11 mouse cellular contexts compared by ENCODE assay signal in genomic region chr2:144215601-144216000, GRCm38 (mm10). TPM values are rescaled to one million over a fixed set of nuclear protein-coding genes. Genes with fewer than 3 reads are reported as not detected.
DNase-seq lines count a peak whose midpoint lies in the region; ATAC-seq lines count a peak whose summit lies in the region.
"Had no signal": no experiment of that assay in that cellular context is flagged by ENCODE, and none has a peak within 500 bp of the region (broad histone marks: within the 10 kb centered on the region; RNA-seq: fewer than 3 reads in every experiment).

No protein-coding gene starts in this region.

- no peaks in the 10 kb centered on the region for H3K36me3 ChIP-seq in heart, embryonic 14.5 days (ENCODE audit: control insufficient read depth, insufficient read depth, low read length)
- no peaks in the 10 kb centered on the region for H3K36me3 ChIP-seq in embryonic facial prominence, embryonic 11.5 days (replicated peaks; ENCODE audit: control insufficient read depth, insufficient read depth, low read depth, low read length)
- H3K36me3 ChIP-seq in forebrain, embryonic 16.5 days (ENCODE audit: control insufficient read depth, insufficient read depth) = no peaks in the 10 kb centered on the region
- H3K36me3 ChIP-seq in midbrain, embryonic 15.5 days (replicated peaks) = no peaks in the 10 kb centered on the region

- 60% methylated on average over 9 of the region's 9 CpGs for WGBS in heart, embryonic 14.5 days
- WGBS in embryonic facial prominence, embryonic 11.5 days = 34% methylated on average over 9 of the region's 9 CpGs
- WGBS in forebrain, embryonic 16.5 days = 22% methylated on average over 9 of the region's 9 CpGs
- 20% methylated on average over 9 of the region's 9 CpGs for WGBS in midbrain, embryonic 15.5 days

- H3K4me1 ChIP-seq in heart, embryonic 14.5 days (ENCODE audit: control insufficient read depth in 2 of 2, insufficient read depth in 2 of 2, low read length in 2 of 2) = peaks cover 0 to 6% of the 10 kb centered on the region in 2 experiments; a peak in 3 of 4 replicates
- H3K4me1 ChIP-seq in embryonic facial prominence, embryonic 11.5 days (ENCODE audit: control insufficient read depth, insufficient read depth, low read length) = no peaks in the 10 kb centered on the region; the same call in 1 of the 2 replicates
- peaks cover 5% of the 10 kb centered on the region; the same call in 1 of the 2 replicates for H3K4me1 ChIP-seq in forebrain, embryonic 16.5 days (replicated peaks; ENCODE audit: control insufficient read depth, insufficient read depth, low read length)
- H3K4me1 ChIP-seq in midbrain, embryonic 15.5 days = peaks cover 10% of the 10 kb centered on the region

- no peaks in the 10 kb centered on the region for H3K27me3 ChIP-seq in heart, embryonic 14.5 days (ENCODE audit: control insufficient read depth, insufficient read depth, low read length)
- no peaks in the 10 kb centered on the region for H3K27me3 ChIP-seq in embryonic facial prominence, embryonic 11.5 days (ENCODE audit: control insufficient read depth, insufficient read depth, low read length)
- H3K27me3 ChIP-seq in forebrain, embryonic 16.5 days (replicated peaks; ENCODE audit: control insufficient read depth, insufficient read depth, low read length) = no peaks in the 10 kb centered on the region
- H3K27me3 ChIP-seq in midbrain, embryonic 15.5 days (replicated peaks) = no peaks in the 10 kb centered on the region

- H3K9ac ChIP-seq in heart, embryonic 14.5 days (ENCODE audit: low read length) = peak overlapping the region; percentile 16; the same call in 1 of the 2 replicates
- no peak overlapping the region for H3K9ac ChIP-seq in embryonic facial prominence, embryonic 11.5 days (replicated peaks; ENCODE audit: low read length)
- H3K9ac ChIP-seq in forebrain, embryonic 16.5 days (replicated peaks; ENCODE audit: low read depth, low read length) = no peak overlapping the region
- H3K9ac ChIP-seq in midbrain, embryonic 15.5 days = no peak overlapping the region
- H3K9ac ChIP-seq: liver, embryonic 14.5 days had no signal

- peak overlapping the region in 1 of 2 experiments; percentile 50; a peak in 2 of 4 replicates for H3K27ac ChIP-seq in heart, embryonic 14.5 days (replicated peaks in 1 of 2; ENCODE audit: control insufficient read depth in 1 of 2, insufficient read depth in 1 of 2, low read depth in 2 of 2, low read length in 2 of 2)
- H3K27ac ChIP-seq in embryonic facial prominence, embryonic 11.5 days (replicated peaks; ENCODE audit: low read depth, low read length) = no peak overlapping the region
- no peak overlapping the region for H3K27ac ChIP-seq in forebrain, embryonic 16.5 days (ENCODE audit: low read length)
- H3K27ac ChIP-seq in midbrain, embryonic 15.5 days = 0 out of 2 replicates have a peak overlapping the region, but pooled peaks have one; percentile 47
- H3K27ac ChIP-seq: liver, embryonic 14.5 days had no signal

- no peak for DNase-seq in heart, postnatal 14 days
- peak; percentile 41 for DNase-seq in embryonic facial prominence, embryonic 11.5 days (ENCODE audit: low spot score)
- DNase-seq in gastrocnemius, adult 8-10 months (ENCODE audit: low spot score in 2 of 2) = no peak
- no peak for DNase-seq in liver
- no peak for DNase-seq in left cerebral cortex, postnatal 4 days
- DNase-seq: cerebellum, adult 2 months; kidney, adult 9 months had no signal

- H3K4me2 ChIP-seq in heart, embryonic 14.5 days (ENCODE audit: low read length) = no peak overlapping the region
- H3K4me2 ChIP-seq in embryonic facial prominence, embryonic 11.5 days (ENCODE audit: low read depth, low read length) = no peak overlapping the region
- H3K4me2 ChIP-seq in forebrain, embryonic 16.5 days (ENCODE audit: low read length) = no peak overlapping the region
- no peak overlapping the region; the same call in 1 of the 2 replicates for H3K4me2 ChIP-seq in midbrain, embryonic 15.5 days

- no peaks in the 10 kb centered on the region for H3K9me3 ChIP-seq in heart, embryonic 14.5 days (ENCODE audit: control insufficient read depth, low read length)
- H3K9me3 ChIP-seq in embryonic facial prominence, embryonic 11.5 days (replicated peaks; ENCODE audit: control insufficient read depth, low read length) = no peaks in the 10 kb centered on the region
- H3K9me3 ChIP-seq in forebrain, embryonic 16.5 days (ENCODE audit: control insufficient read depth, low read length) = no peaks in the 10 kb centered on the region
- no peaks in the 10 kb centered on the region for H3K9me3 ChIP-seq in midbrain, embryonic 15.5 days

- ATAC-seq in heart, embryonic 14.5 days (ENCODE audit: insufficient number of reproducible peaks, insufficient read depth, low FRiP score, low read depth) = no peak
- no peak for ATAC-seq in embryonic facial prominence, embryonic 11.5 days (replicated peaks; ENCODE audit: insufficient number of reproducible peaks, low FRiP score, low TSS enrichment, low read depth)
- ATAC-seq in forebrain, embryonic 16.5 days = 0 out of 2 replicates have a peak, but pooled peaks have one; percentile 36
- peak; percentile 57; the same call in 1 of the 2 replicates for ATAC-seq in midbrain, embryonic 15.5 days (replicated peaks)

- no peak overlapping the region for H3K4me3 ChIP-seq in heart, embryonic 14.5 days (ENCODE audit: control insufficient read depth in 1 of 2, insufficient read depth in 1 of 2, low read depth in 1 of 2, low read length in 2 of 2)
- no peak overlapping the region for H3K4me3 ChIP-seq in embryonic facial prominence, embryonic 11.5 days (ENCODE audit: low read depth, low read length)
- no peak overlapping the region for H3K4me3 ChIP-seq in forebrain, embryonic 16.5 days (replicated peaks; ENCODE audit: low read length)
- H3K4me3 ChIP-seq in midbrain, embryonic 15.5 days = no peak overlapping the region

- intact Hi-C loops in heart, postnatal 14 days (cut with DNase I) = loop anchor here (5.0 to 10.0 kb wide), 2 partner anchors 378 to 1101 kb away; no protein-coding TSS in a partner anchor
- intact Hi-C loops in left cerebral cortex, postnatal 4 days (cut with DNase I) = no loop called here

RNA-seq across cellular contexts. Expression of gene Mgme1, which starts 54.9 kb away (rescaled TPM):
- polyA plus RNA-seq in heart, embryonic 14.5 days (2014; fragmentation: Nextera tagmentation; extraction: Ambion mirVana) = 21.2 and 21.8 TPM in 2 replicates
- 1 to 10 TPM; 8.5 to 9.6 TPM for total RNA-seq in heart, postnatal 14 days (2021)
- 19.4 and 20.1 TPM in 2 replicates for polyA plus RNA-seq in embryonic facial prominence, embryonic 11.5 days (2014; fragmentation: Nextera tagmentation; extraction: Ambion mirVana)
- polyA plus RNA-seq in forebrain, embryonic 16.5 days (2015; fragmentation: Nextera tagmentation; extraction: Ambion mirVana) = 10.8 and 11.4 TPM in 2 replicates
- 11.5 and 12.3 TPM in 2 replicates for polyA plus RNA-seq in midbrain, embryonic 15.5 days (2015; fragmentation: Nextera tagmentation; extraction: Ambion mirVana)
- 10 to 100 TPM; 11.8 to 13.8 (median 13.1) TPM for total RNA-seq in gastrocnemius, adult 8-10 months (2022)
- 1 to 10 TPM; 3.9 to 4.8 TPM for total RNA-seq in left cerebral cortex, postnatal 4 days (2021)

RNA-seq across cellular contexts. Expression of gene Snx5, which starts 55.1 kb away (rescaled TPM):
- 96.4 and 99.9 TPM in 2 replicates for polyA plus RNA-seq in heart, embryonic 14.5 days (2014; fragmentation: Nextera tagmentation; extraction: Ambion mirVana)
- total RNA-seq in heart, postnatal 14 days (2021) = 10 to 100 TPM; 50.4 to 51.9 TPM
- 145 and 148 TPM in 2 replicates for polyA plus RNA-seq in embryonic facial prominence, embryonic 11.5 days (2014; fragmentation: Nextera tagmentation; extraction: Ambion mirVana)
- polyA plus RNA-seq in forebrain, embryonic 16.5 days (2015; fragmentation: Nextera tagmentation; extraction: Ambion mirVana) = 55.2 and 64.3 TPM in 2 replicates
- polyA plus RNA-seq in midbrain, embryonic 15.5 days (2015; fragmentation: Nextera tagmentation; extraction: Ambion mirVana) = 62.0 and 62.8 TPM in 2 replicates
- 10 to 100 TPM; 57.8 to 66.5 (median 58.9) TPM for total RNA-seq in gastrocnemius, adult 8-10 months (2022)
- 10 to 100 TPM; 60.5 to 65.0 TPM for total RNA-seq in left cerebral cortex, postnatal 4 days (2021)

Comparison
In these comparisons a context has a peak if more than half of its experiments do, and no peak if none do; other contexts are left out.
1. ATAC-seq: peak in forebrain, embryonic 16.5 days (single experiment) and midbrain, embryonic 15.5 days (single experiment); none in heart, embryonic 14.5 days (single experiment) and embryonic facial prominence, embryonic 11.5 days (single experiment).